Mouse (Mus musculus): ENCODE data around the gene Tm9sf3.

Tm9sf3 gene

GRCm38 (mm10) chr19:41176881-41177280, 86.9 kb downstream of the Tm9sf3 start:
- Histone ChIP-seq H3K27me3 (ENCODE audit: control insufficient read depth, insufficient read depth, low read length, poor library complexity, severe bottlenecking) (no peaks in the 10 kb centered on the region), H3K36me3 (ENCODE audit: control insufficient read depth, insufficient read depth, low read length, poor library complexity, severe bottlenecking) (no peaks in the 10 kb centered on the region)
- no peak for DNase-seq (ENCODE audit: low read depth, low spot score)

- Histone ChIP-seq H3K27me3 (ENCODE audit: control insufficient read depth, insufficient read depth, low read length, poor library complexity, severe bottlenecking) (no peaks in the 10 kb centered on the region), H3K36me3 (ENCODE audit: control insufficient read depth, insufficient read depth, low read length, poor library complexity, severe bottlenecking) (no peaks in the 10 kb centered on the region)
- DNase-seq (ENCODE audit: low read depth, low spot score), result no peak
These were observed 97.9 kb downstream of the Tm9sf3 start for GRCm38 (mm10) chr19:41165914-41166235.

- H3K27me3 ChIP-seq (ENCODE audit: control insufficient read depth, insufficient read depth, low read length, poor library complexity, severe bottlenecking), result no peaks in the 10 kb centered on the region
- H3K36me3 ChIP-seq (ENCODE audit: control insufficient read depth, insufficient read depth, low read length, poor library complexity, severe bottlenecking), result no peaks in the 10 kb centered on the region
- no peak for DNase-seq (ENCODE audit: low read depth, low spot score)
These were observed 98.5 kb downstream of the Tm9sf3 start for GRCm38 (mm10) chr19:41165144-41165913.

- DNase-seq (ENCODE audit: low read depth, low spot score), result no peak
- H3K36me3 ChIP-seq (ENCODE audit: control insufficient read depth, insufficient read depth, low read length, poor library complexity, severe bottlenecking), result no peaks in the 10 kb centered on the region
- no peaks in the 10 kb centered on the region for H3K27me3 ChIP-seq (ENCODE audit: control insufficient read depth, insufficient read depth, low read length, poor library complexity, severe bottlenecking)
These were observed 99.2 kb downstream of the Tm9sf3 start for GRCm38 (mm10) chr19:41164447-41165095.
